Comparison of ENCODE assay signal across 19 mouse cellular contexts in genomic region chr17:43569287-43569686, GRCm38 (mm10). TPM values are rescaled to one million over a fixed set of nuclear protein-coding genes. Genes with fewer than 3 reads are reported as not detected.
DNase-seq lines count a peak whose midpoint lies in the region; ATAC-seq and TF ChIP-seq lines count a peak whose summit lies in the region.
"Had no signal": no experiment of that assay in that cellular context is flagged by ENCODE, and none has a peak within 500 bp of the region (broad histone marks: within the 10 kb centered on the region; RNA-seq: fewer than 3 reads in every experiment).

No protein-coding gene starts in this region.

- H3K27ac ChIP-seq in kidney, embryonic 15.5 days: no peak overlapping the region
- peak overlapping the region; percentile 44; the same call in 1 of the 2 replicates for H3K27ac ChIP-seq in spleen, adult 2 months (ENCODE audit: insufficient read depth, low read length)
- H3K27ac ChIP-seq: midbrain, embryonic 15.5 days; stomach, postnatal 0 days had no signal

- H3K9me3 ChIP-seq in kidney, embryonic 15.5 days (replicated peaks): no peaks in the 10 kb centered on the region
- H3K9me3 ChIP-seq: midbrain, embryonic 15.5 days had no signal

- no peak for ATAC-seq in kidney, embryonic 15.5 days (replicated peaks; ENCODE audit: low FRiP score)
- ATAC-seq: activated CD4-positive, CD25-positive, alpha-beta regulatory T cell, adult 4 months had no signal

- no peaks in the 10 kb centered on the region for H3K36me3 ChIP-seq in kidney, embryonic 15.5 days
- H3K36me3 ChIP-seq in spleen, adult 2 months (ENCODE audit: control insufficient read depth, insufficient read depth, low read length): no peaks in the 10 kb centered on the region
- H3K36me3 ChIP-seq: midbrain, embryonic 15.5 days had no signal

- peak; percentile 14 for DNase-seq in adrenal gland, postnatal 10 days
- DNase-seq in adrenal gland, adult 8-10 months: no peak
- no peak for DNase-seq in kidney, postnatal 14 days
- DNase-seq in spleen, adult 2 months (ENCODE audit: low read depth in 1 of 2, low spot score in 2 of 2): no peak
- no peak for DNase-seq in spleen, postnatal 10 days (ENCODE audit: low spot score in 2 of 2)
- peak; percentile 37 for DNase-seq in skeletal muscle tissue, adult 2 months (ENCODE audit: low read depth, low spot score)
- no peak for DNase-seq in right cerebral cortex, postnatal 14 days
- DNase-seq: cerebellum, adult 8-10 months; lung, adult 18-20 months; thymus, postnatal 4 days had no signal

- no peak overlapping the region for H3K9ac ChIP-seq in kidney, embryonic 15.5 days

- no peak for TF ChIP-seq POLR2A in spleen, adult 2 months (IDR thresholded peaks at IDR 0.05; ENCODE audit: low read depth, low read length)

- H3K4me3 ChIP-seq in kidney, embryonic 15.5 days (replicated peaks): peak overlapping the region; percentile 53
- no peak overlapping the region for H3K4me3 ChIP-seq in spleen, adult 2 months (ENCODE audit: extremely low read depth, insufficient read depth, insufficient read length)

- TF ChIP-seq CTCF in spleen, adult 2 months (IDR thresholded peaks at IDR 0.05; ENCODE audit: extremely low read depth, insufficient read depth, insufficient read length, insufficient replicate concordance): no peak

- no peaks in the 10 kb centered on the region for H3K27me3 ChIP-seq in kidney, embryonic 15.5 days
- H3K27me3 ChIP-seq in spleen, adult 2 months (ENCODE audit: control insufficient read depth, insufficient read depth, low read length): no peaks in the 10 kb centered on the region
- H3K27me3 ChIP-seq: CH12.LX; midbrain, embryonic 15.5 days had no signal

- WGBS in kidney, embryonic 15.5 days: 42% methylated on average over 7 of the region's 7 CpGs
- WGBS in spleen, adult 2 months: 50% methylated on average over 7 of the region's 7 CpGs

- peak overlapping the region; percentile 86 for H3K4me2 ChIP-seq in kidney, embryonic 15.5 days

- peaks cover 31% of the 10 kb centered on the region for H3K4me1 ChIP-seq in kidney, embryonic 15.5 days
- peaks cover 3% of the 10 kb centered on the region; the same call in 1 of the 2 replicates for H3K4me1 ChIP-seq in spleen, adult 2 months (ENCODE audit: control insufficient read depth, insufficient read depth, insufficient read length)

RNA-seq across cellular contexts. Expression of gene Pla2g7, which starts 1.4 kb away (rescaled TPM):
- 10 to 100 TPM; 24.5 to 26.7 TPM for total RNA-seq in adrenal gland, postnatal 10 days (2021)
- total RNA-seq in adrenal gland, adult 8-10 months (2022): 10 to 100 TPM; 15.0 to 22.2 (median 17.6) TPM
- polyA plus RNA-seq in kidney, embryonic 15.5 days (2015; fragmentation: Nextera tagmentation; extraction: Ambion mirVana): 66.6 and 67.2 TPM in 2 replicates
- 15.1 and 19.0 TPM in 2 replicates for polyA plus RNA-seq in spleen, adult 2 months (2012; rRNA removed)
- total RNA-seq: CH12.LX had no signal
- polyA plus RNA-seq: erythroblast, embryonic 14.5 days had no signal

RNA-seq across cellular contexts. Expression of gene Ankrd66, which starts 25.8 kb away (rescaled TPM):
- total RNA-seq in adrenal gland, postnatal 10 days (2021): not detected
- under 1 TPM in 1 of 4 experiments, not detected in 3; 0.30 TPM for total RNA-seq in adrenal gland, adult 8-10 months (2022)
- polyA plus RNA-seq in kidney, embryonic 15.5 days (2015; fragmentation: Nextera tagmentation; extraction: Ambion mirVana): 0.17 and 0.47 TPM in 2 replicates
- 0.06 TPM in 2 replicates for polyA plus RNA-seq in spleen, adult 2 months (2012; rRNA removed)
- total RNA-seq: CH12.LX had no signal
- polyA plus RNA-seq: activated CD4-positive, CD25-positive, alpha-beta regulatory T cell, adult 4 months; erythroblast, embryonic 14.5 days; heart, postnatal 0 days; intestine, embryonic 16.5 days; limb, embryonic 11.5 days; stomach, postnatal 0 days had no signal

Comparison
In these comparisons a context has a peak if more than half of its experiments do, and no peak if none do; other contexts are left out.
1. DNase-seq: peak in adrenal gland, postnatal 10 days (single experiment) and skeletal muscle tissue, adult 2 months (single experiment); none in adrenal gland, adult 8-10 months (single experiment), kidney, postnatal 14 days (single experiment), spleen, adult 2 months (0 of 2), spleen, postnatal 10 days (0 of 2) and right cerebral cortex, postnatal 14 days (single experiment).